Mouse (Mus musculus): ENCODE data around the gene Zzz3. TPM values are rescaled to one million over a fixed set of nuclear protein-coding genes. Genes with fewer than 3 reads are reported as not detected.

The Zzz3 gene
- total and polyA plus RNA-seq, 2 experiments from 2014 or later, result 21.0 to 29.4 TPM

DNA sequence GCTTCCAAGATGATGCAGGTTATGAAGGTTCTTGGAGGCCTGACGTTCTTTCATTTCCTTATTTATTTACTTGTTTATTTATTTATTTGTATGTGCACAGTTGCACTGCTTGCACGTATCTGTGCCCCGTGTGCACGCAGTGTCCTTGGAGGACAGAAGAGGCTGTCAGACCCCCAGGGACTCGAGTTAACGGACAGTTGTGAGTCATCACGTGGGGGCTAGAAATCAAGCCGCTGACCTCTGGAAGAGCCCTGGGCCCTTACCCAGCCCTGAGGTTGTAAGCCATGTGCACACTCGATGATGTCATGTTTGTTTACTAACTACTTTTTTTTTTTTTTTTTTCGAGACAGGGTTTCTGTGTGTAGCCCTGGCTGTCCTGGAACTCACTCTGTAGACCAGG is 75.1 kb downstream of the Zzz3 start:
- ATAC-seq (ENCODE audit: low FRiP score) (no peak), DNase-seq (ENCODE audit: low spot score) (no peak)
- no peak for TF ChIP-seq CTCF (IDR thresholded peaks at IDR 0.05)
- Histone ChIP-seq H3K4me2 (ENCODE audit: low read depth, low read length, poor library complexity, severe bottlenecking) (no peak overlapping the region), H3K4me1 (ENCODE audit: insufficient read depth, low read length) (no peaks in the 10 kb centered on the region), H3K9me3 (ENCODE audit: low read length) (no peaks in the 10 kb centered on the region), H3K27ac (ENCODE audit: low read depth, low read length) (no peak overlapping the region), H3K27me3 (ENCODE audit: insufficient read depth, low read length) (no peaks in the 10 kb centered on the region), H3K4me3 (ENCODE audit: low read depth, low read length) (no peak overlapping the region), H3K36me3 (ENCODE audit: insufficient read depth, low read length) (no peaks in the 10 kb centered on the region), H3K9ac (replicated peaks; ENCODE audit: low read length, poor library complexity, severe bottlenecking) (no peak overlapping the region)
- 85% methylated on average over 10 of the region's 10 CpGs for WGBS

DNA sequence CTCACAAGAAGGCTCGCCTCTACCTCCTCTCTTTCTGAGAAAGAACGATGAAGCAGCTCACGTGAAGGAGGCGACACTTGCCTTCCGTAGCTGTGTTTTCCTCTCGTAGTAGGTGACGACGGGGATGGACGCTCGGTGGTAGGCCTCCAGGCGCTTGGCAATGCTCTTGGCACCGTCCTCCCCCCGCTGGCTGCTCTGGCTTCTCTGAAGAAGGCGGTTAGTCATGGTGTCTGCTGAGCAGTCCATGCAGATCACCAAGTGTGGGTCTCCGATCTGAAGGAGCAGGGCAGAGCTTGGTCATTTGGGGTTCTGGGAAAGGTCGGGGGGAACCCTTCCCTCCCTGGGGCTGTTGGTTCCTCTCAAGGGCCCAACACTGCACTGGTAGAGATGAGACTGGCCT is 77.4 kb downstream of the Zzz3 start:
- H3K27me3 ChIP-seq (ENCODE audit: insufficient read depth, low read length), result no peaks in the 10 kb centered on the region
- H3K9ac ChIP-seq (replicated peaks; ENCODE audit: low read length, poor library complexity, severe bottlenecking), result no peak overlapping the region
- no peak overlapping the region for H3K27ac ChIP-seq (ENCODE audit: low read depth, low read length)
- no peak overlapping the region for H3K4me2 ChIP-seq (ENCODE audit: low read depth, low read length, poor library complexity, severe bottlenecking)
- DNase-seq (ENCODE audit: low spot score) (no peak), ATAC-seq (ENCODE audit: low FRiP score) (no peak)
- H3K9me3 ChIP-seq (ENCODE audit: low read length), result no peaks in the 10 kb centered on the region
- WGBS, result 89% methylated on average over 16 of the region's 16 CpGs
- TF ChIP-seq CTCF (IDR thresholded peaks at IDR 0.05), result no peak
- H3K4me1 ChIP-seq (ENCODE audit: insufficient read depth, low read length), result no peaks in the 10 kb centered on the region
- H3K36me3 ChIP-seq (ENCODE audit: insufficient read depth, low read length), result no peaks in the 10 kb centered on the region
- H3K4me3 ChIP-seq (ENCODE audit: low read depth, low read length), result no peak overlapping the region

DNA sequence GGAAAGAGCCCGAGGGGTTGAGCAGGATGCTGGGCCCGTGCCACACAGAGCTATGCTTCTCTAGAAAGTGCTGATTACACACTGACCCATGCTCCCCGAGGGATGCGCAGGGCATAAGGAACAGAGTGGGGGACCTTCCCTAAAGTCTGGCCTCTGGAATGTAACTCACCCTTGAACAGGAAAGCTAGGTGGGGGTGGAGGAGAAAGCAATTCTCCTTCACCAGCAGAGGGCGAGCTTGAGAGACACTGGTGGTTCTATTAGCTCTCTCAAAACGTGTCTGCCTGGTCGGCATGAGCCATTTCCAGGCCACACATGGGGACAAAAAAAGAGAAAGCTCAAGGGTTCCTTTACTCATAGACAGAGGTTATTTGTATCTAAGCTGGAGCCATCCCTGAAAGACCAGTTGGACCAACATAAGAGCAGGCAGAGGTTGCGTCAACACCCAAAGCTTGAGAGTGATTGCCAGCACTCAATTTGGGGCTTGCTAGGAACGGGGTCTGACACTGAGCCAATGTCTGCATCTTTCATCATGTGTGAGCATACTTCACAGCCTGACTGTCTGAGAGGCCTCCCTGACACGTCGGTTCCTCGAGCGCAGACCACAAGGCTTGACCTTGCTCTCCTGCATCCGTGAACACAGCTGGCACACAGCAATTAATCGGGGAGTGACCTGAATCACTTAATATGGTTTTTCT is 79.5 kb downstream of the Zzz3 start:
- Histone ChIP-seq H3K27ac (ENCODE audit: low read depth, low read length) (no peak overlapping the region), H3K4me2 (ENCODE audit: low read depth, low read length, poor library complexity, severe bottlenecking) (no peak overlapping the region), H3K36me3 (ENCODE audit: insufficient read depth, low read length) (no peaks in the 10 kb centered on the region), H3K9ac (replicated peaks; ENCODE audit: low read length, poor library complexity, severe bottlenecking) (no peak overlapping the region), H3K4me1 (ENCODE audit: insufficient read depth, low read length) (no peaks in the 10 kb centered on the region), H3K9me3 (ENCODE audit: low read length) (no peaks in the 10 kb centered on the region), H3K4me3 (ENCODE audit: low read depth, low read length) (no peak overlapping the region), H3K27me3 (ENCODE audit: insufficient read depth, low read length) (no peaks in the 10 kb centered on the region)
- 62% methylated on average over 15 of the region's 15 CpGs for WGBS
- peak; percentile 79 for DNase-seq (ENCODE audit: low spot score)
- ATAC-seq (ENCODE audit: low FRiP score), result no peak
- peak; percentile 79 for TF ChIP-seq CTCF (IDR thresholded peaks at IDR 0.05)

DNA sequence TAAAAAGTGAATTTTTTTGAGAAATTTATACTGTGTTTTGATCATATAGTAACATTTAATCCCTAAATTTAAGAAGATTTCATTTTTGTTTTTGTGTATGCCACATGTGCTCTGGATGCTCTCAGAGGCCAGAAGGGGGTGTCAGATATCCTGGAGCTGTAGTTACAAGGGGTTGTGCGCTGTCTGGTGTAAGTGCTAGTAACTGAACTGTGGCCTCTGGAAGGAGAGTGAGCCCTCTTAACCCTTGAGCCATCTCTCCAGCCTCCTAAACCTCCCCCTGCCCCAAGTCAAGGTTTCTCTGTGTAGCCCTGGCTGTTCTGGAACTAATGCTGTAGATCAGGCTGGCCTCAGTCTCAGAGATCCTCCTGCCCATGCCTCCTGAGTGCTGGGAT is 80.0 kb downstream of the Zzz3 start:
- no peak overlapping the region for H3K27ac ChIP-seq (ENCODE audit: low read depth, low read length)
- no peaks in the 10 kb centered on the region for H3K9me3 ChIP-seq (ENCODE audit: low read length)
- no peak overlapping the region for H3K4me3 ChIP-seq (ENCODE audit: low read depth, low read length)
- no peak for DNase-seq (ENCODE audit: low spot score)
- no peak overlapping the region for H3K4me2 ChIP-seq (ENCODE audit: low read depth, low read length, poor library complexity, severe bottlenecking)
- no peak for ATAC-seq (ENCODE audit: low FRiP score)
- TF ChIP-seq CTCF (IDR thresholded peaks at IDR 0.05), result no peak
- H3K4me1 ChIP-seq (ENCODE audit: insufficient read depth, low read length), result no peaks in the 10 kb centered on the region
- H3K36me3 ChIP-seq (ENCODE audit: insufficient read depth, low read length), result no peaks in the 10 kb centered on the region
- WGBS, result 91% methylated on average over 1 of the region's 1 CpGs
- no peaks in the 10 kb centered on the region for H3K27me3 ChIP-seq (ENCODE audit: insufficient read depth, low read length)
- H3K9ac ChIP-seq (replicated peaks; ENCODE audit: low read length, poor library complexity, severe bottlenecking), result no peak overlapping the region

DNA sequence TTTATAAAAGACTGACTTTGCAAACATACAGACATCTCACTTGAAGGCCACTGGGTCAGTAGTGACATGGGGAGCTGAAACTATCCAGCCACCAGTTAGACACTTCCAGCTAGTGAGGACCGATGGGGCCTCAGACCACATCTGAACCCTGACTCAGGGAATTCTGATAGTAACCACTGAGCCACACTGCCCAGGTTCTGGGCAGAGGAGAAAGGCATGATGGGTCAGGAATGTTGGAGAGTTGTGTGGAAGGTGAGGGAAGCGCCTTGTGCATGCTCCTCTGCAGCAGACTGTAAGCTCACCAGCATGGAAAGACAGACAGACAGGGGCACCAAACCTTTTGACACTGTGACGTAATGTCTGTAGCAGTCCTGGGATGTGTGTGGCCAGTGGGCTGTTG is 80.6 kb downstream of the Zzz3 start:
- Histone ChIP-seq H3K4me1 (ENCODE audit: insufficient read depth, low read length) (no peaks in the 10 kb centered on the region), H3K4me2 (ENCODE audit: low read depth, low read length, poor library complexity, severe bottlenecking) (no peak overlapping the region), H3K4me3 (ENCODE audit: low read depth, low read length) (no peak overlapping the region), H3K27ac (ENCODE audit: low read depth, low read length) (no peak overlapping the region), H3K9me3 (ENCODE audit: low read length) (no peaks in the 10 kb centered on the region), H3K36me3 (ENCODE audit: insufficient read depth, low read length) (no peaks in the 10 kb centered on the region), H3K9ac (replicated peaks; ENCODE audit: low read length, poor library complexity, severe bottlenecking) (no peak overlapping the region), H3K27me3 (ENCODE audit: insufficient read depth, low read length) (no peaks in the 10 kb centered on the region)
- TF ChIP-seq CTCF (IDR thresholded peaks at IDR 0.05), result no peak
- DNase-seq (ENCODE audit: low spot score) (no peak), ATAC-seq (ENCODE audit: low FRiP score) (no peak)
- WGBS, result 94% methylated on average over 3 of the region's 3 CpGs

DNA sequence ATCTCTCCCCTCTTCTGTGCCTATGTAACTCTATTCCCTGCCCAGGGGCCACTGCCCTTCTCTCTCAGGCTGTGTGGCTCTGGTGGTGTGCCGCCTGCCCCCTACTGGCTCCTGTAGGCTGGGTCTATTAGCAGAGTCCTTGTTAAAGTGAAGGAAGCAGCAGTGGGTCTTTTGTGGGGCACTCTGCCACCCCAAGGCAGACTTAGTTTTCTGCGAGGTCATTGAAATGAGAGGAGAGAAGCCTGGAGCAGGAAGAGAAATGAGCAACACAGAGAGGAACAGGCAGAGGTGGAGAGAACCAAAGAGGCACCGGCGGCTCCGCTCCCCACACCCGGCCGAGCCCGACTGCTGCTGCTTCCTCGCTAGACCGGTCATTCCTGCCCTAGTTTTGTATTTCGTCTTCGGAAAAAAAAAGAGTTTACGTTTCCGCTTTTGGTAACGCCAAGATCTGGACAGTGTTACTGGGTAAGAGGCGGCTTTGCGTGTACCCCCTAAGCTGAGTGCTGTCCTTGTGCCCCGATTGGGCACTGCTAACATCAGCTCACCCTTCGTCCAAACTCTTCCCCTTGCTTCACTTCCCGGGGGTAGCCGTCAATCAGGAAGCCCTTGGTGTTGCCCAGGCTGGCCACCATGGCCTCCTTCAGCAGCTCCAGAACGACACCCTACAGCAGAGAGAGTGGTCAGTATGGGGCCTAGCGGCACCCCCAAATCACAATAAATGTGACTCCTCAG is 82.7 kb downstream of the Zzz3 start:
- peak; percentile 76 for TF ChIP-seq CTCF (IDR thresholded peaks at IDR 0.05)
- Histone ChIP-seq H3K4me2 (ENCODE audit: low read depth, low read length, poor library complexity, severe bottlenecking) (peak overlapping the region; percentile 49), H3K36me3 (ENCODE audit: insufficient read depth, low read length) (no peaks in the 10 kb centered on the region), H3K4me3 (ENCODE audit: low read depth, low read length) (peak overlapping the region; percentile 23; the same call in 1 of the 2 replicates), H3K27ac (ENCODE audit: low read depth, low read length) (no peak overlapping the region), H3K4me1 (ENCODE audit: insufficient read depth, low read length) (no peaks in the 10 kb centered on the region), H3K9ac (replicated peaks; ENCODE audit: low read length, poor library complexity, severe bottlenecking) (no peak overlapping the region), H3K27me3 (ENCODE audit: insufficient read depth, low read length) (no peaks in the 10 kb centered on the region), H3K9me3 (ENCODE audit: low read length) (no peaks in the 10 kb centered on the region)
- WGBS, result 11% methylated on average over 23 of the region's 23 CpGs
- ATAC-seq (ENCODE audit: low FRiP score), result peak; percentile 59
- DNase-seq (ENCODE audit: low spot score), result peak; percentile 64

Data from midbrain, postnatal 0 days (tissue).